Mouse (Mus musculus): Measurements from ENCODE around the gene Flt3l. TPM values are rescaled to one million over a fixed set of nuclear protein-coding genes. Genes with fewer than 3 reads are reported as not detected.

Gene Flt3l
- polyA plus RNA-seq, 1 experiment from 2014 or later = 3.0 TPM

DNA sequence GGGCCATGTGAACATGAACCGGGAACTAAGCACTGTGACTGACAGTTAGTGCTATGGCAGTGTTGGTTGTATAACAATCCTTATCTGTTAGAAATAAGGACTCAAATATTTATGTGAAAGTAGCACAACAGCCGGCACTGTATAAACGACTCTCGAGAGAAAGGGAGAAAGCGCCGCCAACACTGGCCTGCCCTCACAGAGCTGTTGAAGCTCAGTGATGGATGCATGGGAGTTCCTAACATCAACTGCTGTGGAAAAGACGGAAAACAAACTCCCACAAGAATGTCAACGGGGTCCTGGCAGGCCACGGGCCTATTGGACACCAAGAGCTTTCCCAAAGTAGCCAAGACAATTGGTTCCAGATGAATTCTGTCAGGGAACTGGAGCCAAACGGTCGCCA is 15.1 kb upstream of the Flt3l start:
- no peaks in the 10 kb centered on the region for H3K9me3 ChIP-seq (replicated peaks; ENCODE audit: control insufficient read depth, low read length)
- H3K36me3 ChIP-seq (ENCODE audit: control insufficient read depth, insufficient read depth) = no peaks in the 10 kb centered on the region
- WGBS (ENCODE audit: insufficient replicate concordance) = 63% methylated on average over 11 of the region's 11 CpGs
- H3K4me1 ChIP-seq (ENCODE audit: control insufficient read depth, low read depth, low read length) = peaks cover 6% of the 10 kb centered on the region
- H3K4me2 ChIP-seq (ENCODE audit: low read depth, low read length) = no peak overlapping the region
- no peaks in the 10 kb centered on the region for H3K27me3 ChIP-seq (ENCODE audit: control insufficient read depth, insufficient read depth, low read depth, low read length)
- no peak for ATAC-seq (ENCODE audit: low read depth)
- no peak overlapping the region for H3K27ac ChIP-seq (ENCODE audit: low read length)
- H3K9ac ChIP-seq (ENCODE audit: low read depth, low read length) = no peak overlapping the region
- no peak overlapping the region for H3K4me3 ChIP-seq (ENCODE audit: low read depth, low read length)

- no peak overlapping the region for H3K27ac ChIP-seq (ENCODE audit: low read length)
- peaks cover 6% of the 10 kb centered on the region for H3K4me1 ChIP-seq (ENCODE audit: control insufficient read depth, low read depth, low read length)
- no peaks in the 10 kb centered on the region for H3K9me3 ChIP-seq (replicated peaks; ENCODE audit: control insufficient read depth, low read length)
- H3K36me3 ChIP-seq (ENCODE audit: control insufficient read depth, insufficient read depth) = no peaks in the 10 kb centered on the region
- ATAC-seq (ENCODE audit: low read depth) = no peak
- H3K9ac ChIP-seq (ENCODE audit: low read depth, low read length) = no peak overlapping the region
- 64% methylated on average over 4 of the region's 4 CpGs for WGBS (ENCODE audit: insufficient replicate concordance)
- no peaks in the 10 kb centered on the region for H3K27me3 ChIP-seq (ENCODE audit: control insufficient read depth, insufficient read depth, low read depth, low read length)
- H3K4me3 ChIP-seq (ENCODE audit: low read depth, low read length) = no peak overlapping the region
- no peak overlapping the region for H3K4me2 ChIP-seq (ENCODE audit: low read depth, low read length)
Observed at GRCm38 (mm10) chr7:45150321-45150720, 14.1 kb upstream of the Flt3l start.

DNA sequence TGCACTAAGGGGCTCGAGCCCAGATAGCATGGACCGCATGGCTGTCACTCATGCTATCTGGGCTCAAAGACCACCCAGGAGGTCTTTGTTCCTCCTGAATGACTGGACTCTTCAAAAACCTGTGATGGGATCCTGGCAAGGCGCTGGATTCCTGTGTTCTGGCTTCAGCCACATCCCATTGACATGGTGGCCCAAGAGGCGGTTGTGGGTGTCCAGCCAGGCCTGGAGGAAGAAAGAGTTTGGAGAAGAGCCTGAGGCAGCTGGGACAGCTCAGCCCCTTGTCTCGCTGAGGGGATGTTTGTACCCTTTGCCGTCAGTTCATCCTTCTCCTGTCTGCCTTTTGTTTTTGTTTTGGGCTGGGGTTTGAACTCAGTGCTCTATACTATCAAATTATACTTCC is 13.3 kb upstream of the Flt3l start:
- H3K27ac ChIP-seq (ENCODE audit: low read length) = no peak overlapping the region

DNA sequence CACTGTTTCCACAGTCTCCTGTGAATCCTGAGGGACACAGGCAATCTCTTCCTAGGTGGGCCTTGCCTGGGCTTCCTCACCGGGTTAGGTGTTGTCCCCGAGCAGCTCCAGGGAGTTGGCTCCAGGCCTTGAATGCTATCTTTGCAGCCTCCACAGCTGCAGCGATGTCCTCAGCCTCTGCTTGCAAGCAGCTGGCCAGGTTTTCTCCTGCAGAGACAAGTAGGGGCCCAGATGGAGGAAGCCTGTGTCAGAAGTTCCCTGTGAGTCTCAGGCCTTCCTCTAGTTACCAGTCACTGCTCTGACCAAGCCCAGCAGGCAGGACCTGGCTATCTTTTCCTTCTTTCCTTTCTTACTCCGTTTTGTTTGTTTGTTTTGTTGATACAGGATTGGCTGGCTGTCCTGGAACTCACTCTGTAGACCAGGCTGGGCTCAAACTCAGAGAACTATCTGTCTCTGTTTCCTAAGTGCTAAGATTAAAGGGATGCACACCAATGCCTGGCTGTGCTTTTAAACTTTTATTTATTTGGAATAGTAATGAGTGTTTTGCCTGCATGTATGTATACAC is 12.4 kb upstream of the Flt3l start:
- Histone ChIP-seq H3K9ac (ENCODE audit: low read depth, low read length) (no peak overlapping the region), H3K27ac (ENCODE audit: low read length) (no peak overlapping the region), H3K4me2 (ENCODE audit: low read depth, low read length) (no peak overlapping the region), H3K4me3 (ENCODE audit: low read depth, low read length) (no peak overlapping the region), H3K36me3 (ENCODE audit: control insufficient read depth, insufficient read depth) (no peaks in the 10 kb centered on the region), H3K9me3 (replicated peaks; ENCODE audit: control insufficient read depth, low read length) (no peaks in the 10 kb centered on the region), H3K4me1 (ENCODE audit: control insufficient read depth, low read depth, low read length) (no peaks in the 10 kb centered on the region; the same call in none of the 2 replicates), H3K27me3 (ENCODE audit: control insufficient read depth, insufficient read depth, low read depth, low read length) (no peaks in the 10 kb centered on the region)
- WGBS (ENCODE audit: insufficient replicate concordance) = 52% methylated on average over 4 of the region's 4 CpGs
- no peak for ATAC-seq (ENCODE audit: low read depth)

More for the DNA sequence above, 13.3 kb upstream of the Flt3l start:
- no peak for ATAC-seq (ENCODE audit: low read depth)
- no peaks in the 10 kb centered on the region for H3K36me3 ChIP-seq (ENCODE audit: control insufficient read depth, insufficient read depth)
- no peaks in the 10 kb centered on the region for H3K9me3 ChIP-seq (replicated peaks; ENCODE audit: control insufficient read depth, low read length)
- WGBS (ENCODE audit: insufficient replicate concordance) = 75% methylated on average over 6 of the region's 6 CpGs
- H3K9ac ChIP-seq (ENCODE audit: low read depth, low read length) = no peak overlapping the region
- H3K27me3 ChIP-seq (ENCODE audit: control insufficient read depth, insufficient read depth, low read depth, low read length) = no peaks in the 10 kb centered on the region
- no peak overlapping the region for H3K4me3 ChIP-seq (ENCODE audit: low read depth, low read length)
- H3K4me2 ChIP-seq (ENCODE audit: low read depth, low read length) = no peak overlapping the region
- H3K4me1 ChIP-seq (ENCODE audit: control insufficient read depth, low read depth, low read length) = peaks cover under 1% of the 10 kb centered on the region

GRCm38 (mm10) chr7:45147899-45148298 is 11.7 kb upstream of the Flt3l start:
- Histone ChIP-seq H3K4me1 (ENCODE audit: control insufficient read depth, low read depth, low read length) (no peaks in the 10 kb centered on the region; the same call in none of the 2 replicates), H3K9me3 (replicated peaks; ENCODE audit: control insufficient read depth, low read length) (no peaks in the 10 kb centered on the region), H3K36me3 (ENCODE audit: control insufficient read depth, insufficient read depth) (no peaks in the 10 kb centered on the region; the same call in 1 of the 2 replicates), H3K9ac (ENCODE audit: low read depth, low read length) (peak overlapping the region; percentile 1; the same call in 1 of the 2 replicates), H3K27me3 (ENCODE audit: control insufficient read depth, insufficient read depth, low read depth, low read length) (no peaks in the 10 kb centered on the region), H3K4me2 (ENCODE audit: low read depth, low read length) (no peak overlapping the region), H3K27ac (ENCODE audit: low read length) (no peak overlapping the region; the same call in 1 of the 2 replicates), H3K4me3 (ENCODE audit: low read depth, low read length) (no peak overlapping the region)
- WGBS (ENCODE audit: insufficient replicate concordance) = 66% methylated on average over 11 of the region's 11 CpGs
- ATAC-seq (ENCODE audit: low read depth) = peak; percentile 62

GRCm38 (mm10) chr7:45147267-45147666 is 11.0 kb upstream of the Flt3l start:
- Histone ChIP-seq H3K27ac (ENCODE audit: low read length) (no peak overlapping the region), H3K4me1 (ENCODE audit: control insufficient read depth, low read depth, low read length) (no peaks in the 10 kb centered on the region; the same call in none of the 2 replicates), H3K9me3 (replicated peaks; ENCODE audit: control insufficient read depth, low read length) (no peaks in the 10 kb centered on the region), H3K27me3 (ENCODE audit: control insufficient read depth, insufficient read depth, low read depth, low read length) (no peaks in the 10 kb centered on the region), H3K4me3 (ENCODE audit: low read depth, low read length) (no peak overlapping the region), H3K9ac (ENCODE audit: low read depth, low read length) (peak overlapping the region; percentile 1; the same call in 1 of the 2 replicates), H3K36me3 (ENCODE audit: control insufficient read depth, insufficient read depth) (no peaks in the 10 kb centered on the region; the same call in 1 of the 2 replicates), H3K4me2 (ENCODE audit: low read depth, low read length) (no peak overlapping the region)
- ATAC-seq (ENCODE audit: low read depth) = no peak
- 87% methylated on average over 11 of the region's 11 CpGs for WGBS (ENCODE audit: insufficient replicate concordance)

- Histone ChIP-seq H3K4me1 (ENCODE audit: control insufficient read depth, low read depth, low read length) (no peaks in the 10 kb centered on the region; the same call in none of the 2 replicates), H3K27me3 (ENCODE audit: control insufficient read depth, insufficient read depth, low read depth, low read length) (no peaks in the 10 kb centered on the region), H3K36me3 (ENCODE audit: control insufficient read depth, insufficient read depth) (no peaks in the 10 kb centered on the region; the same call in 1 of the 2 replicates), H3K9ac (ENCODE audit: low read depth, low read length) (no peak overlapping the region), H3K27ac (ENCODE audit: low read length) (no peak overlapping the region), H3K4me2 (ENCODE audit: low read depth, low read length) (no peak overlapping the region), H3K4me3 (ENCODE audit: low read depth, low read length) (no peak overlapping the region), H3K9me3 (replicated peaks; ENCODE audit: control insufficient read depth, low read length) (no peaks in the 10 kb centered on the region)
- WGBS (ENCODE audit: insufficient replicate concordance) = 85% methylated on average over 8 of the region's 8 CpGs
- ATAC-seq (ENCODE audit: low read depth) = no peak
Observed at GRCm38 (mm10) chr7:45145460-45145859, 9.2 kb upstream of the Flt3l start.

GRCm38 (mm10) chr7:45144368-45145174 is 8.3 kb upstream of the Flt3l start:
- Histone ChIP-seq H3K36me3 (ENCODE audit: control insufficient read depth, insufficient read depth) (no peaks in the 10 kb centered on the region; the same call in 1 of the 2 replicates), H3K27me3 (ENCODE audit: control insufficient read depth, insufficient read depth, low read depth, low read length) (no peaks in the 10 kb centered on the region), H3K4me2 (ENCODE audit: low read depth, low read length) (no peak overlapping the region), H3K27ac (ENCODE audit: low read length) (no peak overlapping the region), H3K9ac (ENCODE audit: low read depth, low read length) (no peak overlapping the region), H3K4me3 (ENCODE audit: low read depth, low read length) (no peak overlapping the region), H3K4me1 (ENCODE audit: control insufficient read depth, low read depth, low read length) (no peaks in the 10 kb centered on the region; the same call in 1 of the 2 replicates), H3K9me3 (replicated peaks; ENCODE audit: control insufficient read depth, low read length) (no peaks in the 10 kb centered on the region)
- WGBS (ENCODE audit: insufficient replicate concordance) = 77% methylated on average over 13 of the region's 13 CpGs
- ATAC-seq (ENCODE audit: low read depth) = no peak

- no peak for ATAC-seq (ENCODE audit: low read depth)
- Histone ChIP-seq H3K27ac (ENCODE audit: low read length) (no peak overlapping the region), H3K4me1 (ENCODE audit: control insufficient read depth, low read depth, low read length) (peaks cover 18% of the 10 kb centered on the region), H3K27me3 (ENCODE audit: control insufficient read depth, insufficient read depth, low read depth, low read length) (no peaks in the 10 kb centered on the region), H3K9me3 (replicated peaks; ENCODE audit: control insufficient read depth, low read length) (no peaks in the 10 kb centered on the region), H3K9ac (ENCODE audit: low read depth, low read length) (no peak overlapping the region), H3K4me3 (ENCODE audit: low read depth, low read length) (no peak overlapping the region), H3K4me2 (ENCODE audit: low read depth, low read length) (no peak overlapping the region), H3K36me3 (ENCODE audit: control insufficient read depth, insufficient read depth) (no peaks in the 10 kb centered on the region; the same call in 1 of the 2 replicates)
- WGBS (ENCODE audit: insufficient replicate concordance) = 77% methylated on average over 5 of the region's 5 CpGs
Observed at GRCm38 (mm10) chr7:45141914-45142313, 5.7 kb upstream of the Flt3l start.

Measured in liver, embryonic 16.5 days (tissue).